Mouse (Mus musculus) frontal cortex, adult (tissue): ENCODE measurements around the gene Tor1b.
"Not testable (repeated sequence)": the region's sequence is repeated elsewhere in the genome, so short reads cannot be mapped to it uniquely, and the experiment has no call there.

Source experiments
- ATAC-seq: cut with Nextera tagmentation; 2 replicates; pipeline ENCODE4 v1.9.2; 2017; ENCODE audit warnings: mild to moderate bottlenecking, moderate library complexity, mixed read lengths; ENCODE audit not compliant: low TSS enrichment

Tor1b gene

GRCm38 (mm10) chr2:30931922-30932321 lies 20.8 kb upstream of the Tor1b start:
- ATAC-seq: no peak

DNA sequence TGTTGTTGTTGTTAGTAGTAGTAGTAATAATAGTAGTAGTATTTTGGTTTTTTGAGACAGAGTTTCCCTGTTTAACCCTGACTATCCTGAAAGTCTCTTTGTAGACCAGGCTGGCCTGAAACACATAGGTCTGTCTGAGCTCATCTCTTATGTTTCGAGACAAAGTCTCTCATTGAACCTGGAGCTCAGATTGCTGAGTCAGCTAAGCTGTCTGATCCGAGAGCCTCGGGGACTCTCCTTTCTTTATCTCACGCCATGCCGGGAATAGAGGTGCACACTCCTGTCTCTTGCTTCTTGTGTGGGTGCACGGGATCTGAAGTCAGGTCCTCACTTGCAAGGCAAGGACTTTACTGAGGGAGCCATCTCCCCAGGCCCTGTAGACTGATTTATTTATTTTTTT lies 19.7 kb upstream of the Tor1b start:
- ATAC-seq: no peak

- no peak for ATAC-seq
Observed at GRCm38 (mm10) chr2:30933917-30934450, 18.8 kb upstream of the Tor1b start.

- no peak for ATAC-seq
Observed at GRCm38 (mm10) chr2:30936808-30937207, 16.0 kb upstream of the Tor1b start.

DNA sequence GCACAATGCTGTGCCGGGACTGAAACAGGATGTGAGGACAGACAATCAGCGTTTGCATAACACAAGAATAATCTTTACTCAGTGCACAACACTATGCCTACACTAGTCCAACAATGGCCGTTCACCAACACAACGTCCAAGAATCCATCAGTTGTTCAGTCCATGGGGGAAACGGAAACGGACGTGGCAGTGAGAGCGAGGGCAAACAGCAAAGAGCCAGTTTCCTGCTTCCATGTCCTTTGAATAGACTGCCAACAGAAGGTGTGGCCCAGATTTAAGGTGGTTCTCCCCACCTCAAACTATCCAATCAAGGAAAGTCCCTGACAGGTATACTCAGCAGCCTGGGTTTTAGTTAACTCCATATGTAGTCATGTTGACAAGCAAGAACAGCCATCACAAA lies 15.0 kb upstream of the Tor1b start:
- ATAC-seq: no peak

DNA sequence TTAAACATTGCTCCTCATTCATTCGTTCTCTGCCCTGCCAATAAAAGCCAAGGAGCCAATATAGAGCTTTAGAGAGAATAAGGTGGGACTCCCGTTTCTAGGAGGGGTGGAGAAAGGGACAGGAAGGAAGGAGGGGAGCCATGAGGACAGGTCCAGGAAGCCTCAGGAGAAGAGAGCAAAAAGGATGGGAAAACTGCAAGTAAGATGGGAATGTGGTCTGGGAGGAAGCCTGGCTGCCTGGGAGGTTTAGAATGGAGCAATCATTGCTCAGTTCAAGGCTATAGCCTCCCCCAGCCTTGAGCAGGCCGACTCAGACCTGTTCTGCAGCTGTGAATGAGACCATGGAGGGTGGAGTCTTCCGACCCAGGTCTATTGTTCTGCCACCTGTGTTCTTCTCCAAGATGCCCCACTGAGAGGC lies 14.2 kb upstream of the Tor1b start:
- ATAC-seq: no peak

GRCm38 (mm10) chr2:30941586-30941985 lies 11.2 kb upstream of the Tor1b start:
- ATAC-seq: no peak

- not testable (repeated sequence) for ATAC-seq
Observed at GRCm38 (mm10) chr2:30942116-30942515, 10.6 kb upstream of the Tor1b start.

GRCm38 (mm10) chr2:30942603-30943011 lies 10.2 kb upstream of the Tor1b start:
- peak; percentile 91 for ATAC-seq

DNA sequence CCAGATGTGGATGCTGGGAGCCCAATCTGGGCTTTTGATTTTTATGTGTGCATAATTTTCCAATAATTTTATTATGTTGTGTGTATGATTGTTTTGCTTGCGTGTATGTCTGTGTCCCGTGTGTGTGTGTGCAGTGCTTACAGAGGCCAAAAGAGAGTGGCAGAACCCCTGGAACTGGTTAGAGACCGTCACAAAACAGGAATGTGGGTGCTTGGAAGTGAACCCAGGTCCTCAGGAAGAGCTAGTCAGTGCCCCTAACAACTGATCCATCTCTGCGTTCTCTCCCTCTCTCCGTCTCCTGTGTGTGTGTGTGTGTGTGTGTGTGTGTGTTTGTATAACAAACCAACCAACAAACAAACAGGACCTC lies 319 bp upstream of the Tor1b start:
- peak; percentile 20; the same call in 1 of the 2 replicates for ATAC-seq

DNA sequence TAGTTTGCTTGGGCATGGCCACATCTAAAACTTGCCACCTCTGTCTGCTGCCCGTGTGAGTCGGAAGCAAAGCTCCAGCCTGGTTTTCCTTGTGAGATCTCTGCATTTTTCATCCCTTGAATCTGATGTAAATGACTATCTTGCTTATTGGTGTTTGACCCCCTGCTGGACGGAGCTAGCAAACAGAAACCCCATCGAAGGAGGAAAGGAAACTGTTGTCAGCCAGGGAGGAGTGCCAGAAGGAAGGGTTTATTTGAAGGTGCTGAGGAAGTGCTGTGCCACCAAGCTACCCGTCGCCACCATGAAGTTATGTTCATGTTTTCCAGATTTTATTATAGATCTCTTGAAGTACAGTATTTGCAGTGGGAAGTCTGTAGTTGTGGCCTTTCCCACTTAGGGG lies 2.0 kb downstream of the Tor1b start:
- ATAC-seq: no peak

GRCm38 (mm10) chr2:30957511-30957910 lies 4.8 kb downstream of the Tor1b start:
- no peak for ATAC-seq

DNA sequence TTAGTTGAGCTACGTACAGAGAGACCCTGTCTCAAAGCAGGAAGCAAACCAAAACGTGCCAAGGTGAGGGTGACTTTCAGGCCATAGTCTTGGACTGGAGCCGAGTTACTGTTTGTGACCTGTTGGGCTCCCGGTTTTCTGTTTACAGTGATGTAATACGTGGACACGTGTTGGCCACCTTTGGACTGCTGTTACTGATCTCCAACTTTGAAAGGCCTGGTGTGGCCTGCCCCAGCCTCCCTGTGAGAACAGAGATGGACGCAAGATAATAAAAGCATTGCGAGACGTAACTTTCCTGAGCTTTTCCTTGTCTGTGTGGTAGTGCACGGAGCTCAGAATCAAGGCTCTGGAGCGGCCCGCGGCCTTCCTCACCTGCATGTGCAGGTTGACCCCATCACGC lies 6.0 kb downstream of the Tor1b start:
- ATAC-seq: no peak

DNA sequence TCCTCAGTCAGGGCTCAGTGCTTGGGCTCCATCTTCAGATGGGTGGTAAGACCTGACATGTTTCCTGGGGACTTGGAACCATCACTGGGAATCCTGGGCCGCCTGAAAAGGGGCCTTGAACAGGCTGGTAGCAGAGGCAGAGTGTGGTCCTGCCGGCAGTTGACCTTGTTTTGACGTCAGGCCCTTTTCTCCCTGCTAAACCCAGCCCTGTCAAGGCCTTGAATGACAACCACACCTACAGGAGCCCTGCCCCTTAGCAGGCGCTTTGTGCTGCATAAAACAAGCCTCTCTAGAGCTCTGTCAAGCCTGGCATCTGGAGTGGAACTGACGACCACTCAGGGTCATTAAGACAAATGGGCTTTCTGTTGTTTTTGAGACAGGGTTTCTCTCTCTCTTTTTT lies 7.1 kb downstream of the Tor1b start:
- no peak for ATAC-seq

GRCm38 (mm10) chr2:30962570-30963254 lies 10.0 kb downstream of the Tor1b start:
- peak; percentile 53 for ATAC-seq

DNA sequence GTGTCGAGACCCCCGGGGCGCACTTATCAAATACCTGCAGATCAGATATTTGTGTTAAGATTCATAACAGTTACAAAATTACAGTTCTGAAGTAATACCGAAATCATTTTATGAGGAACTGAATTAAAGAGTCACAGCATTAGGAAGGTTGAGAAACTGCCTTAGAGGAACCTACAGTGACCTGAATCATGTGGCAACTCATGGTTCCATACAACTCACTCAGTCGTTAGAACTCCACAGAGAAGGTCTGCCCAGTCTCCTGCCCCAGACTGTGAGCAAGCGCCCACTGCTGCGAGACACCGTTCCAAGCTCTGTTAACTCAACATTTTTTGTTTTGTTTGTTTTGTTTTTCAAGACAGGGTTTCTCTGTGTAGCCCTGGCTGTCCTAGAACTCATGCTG lies 12.9 kb downstream of the Tor1b start:
- no peak for ATAC-seq

DNA sequence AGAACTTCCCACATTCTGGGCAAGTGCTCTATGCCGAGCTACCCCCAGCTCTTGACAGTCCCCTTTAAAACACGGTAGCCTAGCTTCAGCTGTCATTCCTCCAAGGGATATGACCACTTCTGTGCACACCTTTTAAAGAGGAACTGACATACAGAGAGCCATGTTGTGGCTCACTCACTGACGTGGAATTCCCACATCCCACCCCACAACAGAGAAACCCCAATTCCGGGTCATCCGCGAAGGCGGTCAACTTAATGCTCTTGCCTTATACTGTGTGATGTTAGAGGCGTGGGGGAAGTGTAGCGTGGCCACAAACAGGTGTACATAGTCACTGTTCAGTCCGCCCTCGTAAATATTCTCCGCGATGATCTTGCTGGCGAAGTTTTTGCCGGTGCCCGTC lies 14.1 kb downstream of the Tor1b start:
- ATAC-seq: no peak

DNA sequence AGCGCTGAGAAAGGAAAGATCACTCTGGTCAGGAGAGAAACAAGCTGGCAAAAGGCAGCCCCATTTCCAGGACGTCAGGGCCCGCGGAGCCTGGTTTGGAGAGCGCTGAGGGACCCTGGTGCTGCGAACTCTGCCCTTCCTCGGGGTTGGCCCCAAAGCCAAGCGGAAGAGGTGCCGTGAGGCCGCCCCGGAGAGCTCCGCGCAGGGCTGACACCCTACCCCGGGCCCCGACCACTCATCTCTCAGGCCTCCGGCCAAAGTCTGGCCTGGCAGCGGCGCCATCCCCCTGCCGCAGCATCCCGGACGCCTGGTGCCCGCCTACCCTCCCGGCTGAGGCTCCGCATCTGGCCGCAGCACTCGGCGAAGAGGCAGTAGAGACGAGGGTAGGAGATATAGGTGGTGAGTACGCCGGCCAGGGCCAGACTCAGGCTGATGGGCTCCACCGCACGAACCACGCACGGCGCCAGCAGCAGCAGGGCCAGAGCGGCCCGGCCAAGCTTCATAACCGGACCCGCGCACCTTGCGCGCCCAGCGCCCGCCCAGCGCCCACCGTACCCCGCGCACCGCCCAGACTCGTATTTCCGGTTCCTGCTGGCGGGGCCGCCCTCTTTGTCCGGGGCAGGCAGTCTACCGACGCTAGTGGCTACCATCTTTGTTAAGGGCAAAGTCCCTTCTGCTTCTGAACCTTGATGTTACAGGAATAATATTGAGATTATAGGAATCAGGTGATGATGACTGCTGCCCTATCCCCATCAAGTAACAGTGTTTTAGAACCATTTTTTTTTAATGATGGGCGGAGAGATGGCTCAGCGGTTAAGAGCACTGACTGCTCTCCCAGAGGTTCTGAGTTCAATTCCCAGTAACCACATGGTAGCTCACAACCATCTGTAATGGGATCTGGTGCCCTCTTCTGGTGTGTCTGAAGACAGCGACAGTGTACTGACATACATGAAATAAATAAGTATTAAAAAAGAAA lies 14.9 kb downstream of the Tor1b start, which contains the start of gene Tor1a:
Gene Tor1a (minus strand): TSS at position 582 of the 976 bp plus-strand sequence.
- ATAC-seq: peak; percentile 92

GRCm38 (mm10) chr2:30981790-30982513 lies 29.2 kb downstream of the Tor1b start, which contains the start of the genes BC005624 and Usp20:
BC005624 (minus strand) TSS chr2:30982201.
Usp20 (plus strand) TSS chr2:30982279.
- ATAC-seq: peak; percentile 96

- ATAC-seq: no peak
Observed at GRCm38 (mm10) chr2:30983024-30983423, 30.3 kb downstream of the Tor1b start.

DNA sequence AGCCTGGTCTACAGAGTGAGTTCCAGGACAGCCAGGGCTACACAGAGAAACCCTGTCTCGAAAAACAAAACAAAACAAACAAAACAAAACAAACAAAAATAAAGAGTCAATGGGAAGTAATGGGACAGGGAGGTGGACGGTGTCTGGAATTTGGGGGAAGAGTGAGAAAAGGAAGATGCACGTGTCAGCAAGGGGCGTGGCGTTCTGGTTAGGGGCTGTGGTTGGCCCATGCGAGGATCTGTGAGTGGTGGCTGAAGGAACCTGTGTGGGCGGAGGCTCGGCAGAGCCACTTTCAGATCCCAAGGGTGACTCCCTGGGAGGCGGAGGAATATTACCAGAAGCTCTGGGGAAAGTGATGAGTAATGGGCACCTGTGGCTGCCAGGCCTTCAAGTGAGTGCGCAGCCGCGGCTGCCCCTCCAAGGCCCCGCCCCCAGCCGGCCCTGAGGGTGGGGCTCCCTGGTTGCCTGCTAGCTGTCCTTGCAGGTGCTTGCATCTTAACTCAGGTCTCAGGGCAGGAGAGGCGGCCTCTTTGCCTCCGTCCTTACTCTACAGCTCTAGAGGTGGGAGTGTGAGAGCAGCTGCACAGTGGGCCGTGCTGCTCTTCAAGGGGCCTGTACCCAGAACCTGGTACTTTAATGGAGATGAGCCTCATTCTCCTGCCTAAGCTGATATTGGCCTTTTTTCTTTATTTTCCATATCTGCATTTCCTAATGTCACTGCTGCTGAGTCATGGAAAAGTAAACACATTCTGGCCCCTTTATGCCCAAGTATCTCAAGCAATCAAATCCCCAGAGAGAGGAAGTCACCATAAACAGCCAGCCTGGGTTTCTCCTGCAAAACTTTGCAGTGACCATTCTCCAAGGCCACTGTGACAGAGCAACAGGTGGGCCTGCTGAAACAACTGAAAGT lies 32.6 kb downstream of the Tor1b start:
- no peak for ATAC-seq
